Mouse (Mus musculus) ovary, adult 10 weeks (tissue): ENCODE measurements around the gene Eif4a1. TPM values are rescaled to one million over a fixed set of nuclear protein-coding genes. Genes with fewer than 3 reads are reported as not detected.

Experiments
- polyA plus RNA-seq: library from polyadenylated mRNA; stranded (reverse); fragments of 350-450 nt; fragmentation: Illumina TruSeq; extraction: RNeasy Lipid Tissue Mini Kit (QIAGEN cat#74804); gene quantifications from one replicate; pipeline ENCODE4 v1.2.3, GENCODE M21; 2014

Eif4a1 gene
- polyA plus RNA-seq, result 723 TPM

DNA sequence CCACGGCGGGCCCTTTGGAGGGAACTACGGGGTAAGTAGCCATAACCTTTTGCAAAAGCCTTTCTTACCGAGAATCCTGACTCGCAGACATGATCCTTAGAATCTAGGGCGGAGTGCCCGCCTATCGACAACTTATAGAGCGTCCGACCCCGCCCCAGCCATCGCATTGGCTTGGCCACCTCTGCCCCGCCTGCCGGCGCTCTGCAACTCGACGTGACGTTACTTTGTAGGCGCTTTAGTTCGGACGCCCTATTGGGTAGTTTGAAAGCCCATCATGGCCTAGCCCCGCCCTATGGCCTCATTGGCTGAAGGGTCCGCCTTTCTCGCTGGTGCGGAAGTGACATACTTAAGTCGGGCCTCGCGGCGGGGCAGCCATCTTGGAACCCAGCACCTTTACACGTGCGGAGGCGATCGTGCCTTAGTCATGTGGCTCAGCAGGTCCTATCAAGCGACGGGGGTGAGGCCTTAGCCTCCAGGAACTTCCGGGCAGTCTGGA is at the start of gene Eif4a1:
Eif4a1 (minus strand) TSS at position 213 of the 496 bp plus-strand sequence.

DNA sequence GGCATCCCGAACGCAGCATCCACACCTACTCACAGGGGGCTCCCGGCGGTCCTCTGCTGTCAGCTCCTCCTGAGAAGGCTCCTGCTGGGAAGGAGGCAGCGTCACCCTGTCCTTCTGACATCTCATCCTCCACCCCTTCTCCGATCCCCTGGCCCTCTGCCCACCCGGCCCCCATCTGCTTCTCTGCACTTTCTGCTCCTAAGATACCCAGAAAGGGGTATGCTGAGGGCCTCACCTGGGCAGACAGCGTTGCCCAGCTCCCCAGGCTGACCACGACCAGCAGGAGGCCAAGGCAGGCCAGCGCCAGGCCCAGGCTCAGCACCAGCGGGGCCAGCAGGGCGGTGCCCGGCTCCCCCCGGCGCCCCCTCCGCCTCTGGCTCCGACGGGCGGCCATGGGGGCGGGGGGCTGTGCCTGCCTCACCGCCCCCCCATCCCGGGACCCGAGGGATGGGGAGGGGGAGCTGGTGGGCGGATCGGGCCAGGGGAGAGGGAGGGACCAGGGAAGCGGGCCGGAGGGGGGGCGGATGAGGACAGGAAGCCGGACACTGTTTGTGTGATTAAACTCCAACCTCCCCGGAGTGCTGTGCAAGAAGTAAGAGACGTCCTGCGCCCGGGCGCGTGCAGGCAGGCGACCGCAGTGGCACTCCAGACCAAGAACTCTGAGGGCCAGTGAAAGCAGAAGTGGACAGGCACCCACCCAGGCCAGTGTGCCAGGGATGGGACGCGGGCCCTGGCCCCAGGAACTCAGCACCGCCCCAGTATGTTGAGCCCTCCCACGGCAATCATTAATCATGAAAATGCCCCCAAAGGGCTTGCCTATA is 23.3 kb upstream of the Eif4a1 start, which contains the start of the genes Tnfsf12 and Tnfsfm13:
Tnfsf12 (minus strand) TSS at position 489 of the 821 bp plus-strand sequence.
Tnfsfm13 (minus strand) TSS at position 738 of the 821 bp plus-strand sequence.

DNA sequence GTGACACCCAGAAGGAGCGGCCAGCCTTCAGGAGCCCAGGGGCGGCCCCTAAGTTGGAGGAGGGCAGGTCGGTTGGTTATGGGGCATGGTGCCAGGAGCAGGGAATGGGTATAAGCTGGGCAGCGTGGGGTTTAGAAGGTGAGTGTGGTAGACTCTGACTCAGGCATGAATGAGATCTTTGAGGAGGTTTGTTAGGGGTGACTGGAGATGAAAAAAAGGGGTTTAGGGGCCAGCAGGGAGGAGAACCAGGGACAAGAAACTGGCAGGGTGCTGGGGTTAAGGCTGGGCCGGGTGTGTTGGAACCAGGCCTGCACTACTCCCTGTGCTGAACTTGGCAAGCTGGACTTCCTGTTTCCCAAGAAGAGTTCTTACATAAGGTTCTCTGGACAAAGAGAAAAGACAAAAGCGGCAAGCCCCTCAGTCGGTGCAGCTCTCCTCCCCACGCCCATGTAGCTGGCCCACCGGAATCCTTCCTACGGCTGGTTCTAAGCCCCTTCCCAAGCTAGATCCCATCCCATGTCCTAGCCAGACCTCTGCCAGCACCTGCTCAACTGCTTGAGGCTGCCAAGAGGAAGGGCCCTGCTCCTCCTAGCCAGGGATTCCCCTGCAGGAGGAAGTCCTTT is 13.4 kb upstream of the Eif4a1 start, which contains the start of gene Tnfsf13:
Tnfsf13 (minus strand) TSS at position 259 of the 623 bp plus-strand sequence.

DNA sequence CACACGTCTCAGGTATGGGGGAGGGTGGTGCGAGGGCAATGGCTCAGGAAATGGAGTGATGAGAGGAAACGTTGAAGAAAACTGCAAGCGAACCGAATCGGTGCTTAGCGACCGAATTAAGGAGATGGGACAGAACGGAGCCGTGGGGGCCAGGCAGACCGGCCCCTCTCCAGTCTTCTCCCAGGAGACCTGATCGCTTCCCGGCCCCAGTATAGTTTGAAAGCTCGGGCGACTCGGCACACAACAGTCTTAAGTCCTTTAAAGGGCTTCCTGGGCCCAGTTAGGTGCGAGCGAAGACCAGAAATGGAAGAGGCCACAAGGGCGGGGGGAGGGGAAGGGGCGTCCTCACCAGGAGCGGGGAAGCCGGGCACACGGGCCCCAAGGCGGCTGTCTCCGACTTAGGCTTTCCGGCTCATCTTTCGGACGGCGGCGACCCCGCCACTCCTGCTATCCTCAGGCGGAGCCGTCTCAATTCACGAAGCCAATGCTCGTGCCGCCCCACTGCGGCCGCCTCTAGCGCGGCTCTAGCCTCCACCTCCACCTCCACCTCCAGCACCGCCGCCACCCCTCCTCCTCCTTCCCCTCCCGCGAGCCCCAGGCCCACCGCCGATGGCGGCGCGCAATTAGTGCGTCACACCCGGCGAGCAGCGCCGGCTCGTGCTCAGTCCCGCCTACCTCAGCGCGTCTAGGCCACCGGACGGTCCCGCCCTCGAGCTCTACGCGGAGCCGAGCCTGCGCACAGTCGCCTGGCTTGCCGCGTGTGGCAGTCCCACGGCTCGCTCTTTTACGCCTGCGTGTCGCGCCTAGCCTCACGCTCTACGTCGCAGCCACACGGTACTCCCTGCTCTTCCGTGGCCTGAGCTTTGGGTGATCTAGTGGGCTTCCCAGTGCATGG is 9.3 kb upstream of the Eif4a1 start, which contains the start of gene Senp3:
Senp3 (minus strand) TSS at position 771 of the 895 bp plus-strand sequence.

DNA sequence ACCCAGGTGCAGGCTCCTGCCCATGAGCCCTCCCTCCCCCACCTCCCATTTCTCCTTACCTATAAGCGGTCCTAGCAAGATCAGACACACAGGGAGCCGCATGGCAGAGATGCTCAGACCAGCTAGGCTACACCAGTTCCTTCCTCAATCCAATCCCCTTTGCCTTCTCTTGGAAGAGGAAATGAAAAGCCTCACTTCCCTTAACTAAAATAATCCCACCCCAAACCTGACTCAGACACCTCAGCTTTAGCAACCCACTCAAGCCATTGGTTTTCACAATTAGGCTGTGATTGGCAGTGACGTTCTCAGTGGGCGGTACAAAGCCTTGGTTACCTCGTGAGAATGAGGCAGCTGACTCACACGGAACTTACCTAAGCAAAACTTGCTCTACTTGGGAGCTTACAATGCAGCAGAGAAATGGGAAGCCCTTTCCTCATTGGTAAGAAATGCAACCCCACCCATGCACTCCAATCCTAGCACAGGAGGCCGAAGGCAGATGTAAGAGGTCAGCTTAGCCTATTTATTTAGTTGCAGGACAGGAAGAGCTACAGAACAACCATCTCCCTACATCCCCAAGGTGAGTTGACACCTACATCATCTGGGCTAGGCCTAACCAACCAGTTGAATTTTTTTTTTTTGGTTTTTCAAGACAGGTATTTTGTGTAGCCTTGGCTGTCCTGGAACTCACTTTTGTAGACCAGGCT is 6.1 kb downstream of the Eif4a1 start, which contains the start of gene Cd68:
Cd68 (minus strand) TSS at position 193 of the 704 bp plus-strand sequence.

DNA sequence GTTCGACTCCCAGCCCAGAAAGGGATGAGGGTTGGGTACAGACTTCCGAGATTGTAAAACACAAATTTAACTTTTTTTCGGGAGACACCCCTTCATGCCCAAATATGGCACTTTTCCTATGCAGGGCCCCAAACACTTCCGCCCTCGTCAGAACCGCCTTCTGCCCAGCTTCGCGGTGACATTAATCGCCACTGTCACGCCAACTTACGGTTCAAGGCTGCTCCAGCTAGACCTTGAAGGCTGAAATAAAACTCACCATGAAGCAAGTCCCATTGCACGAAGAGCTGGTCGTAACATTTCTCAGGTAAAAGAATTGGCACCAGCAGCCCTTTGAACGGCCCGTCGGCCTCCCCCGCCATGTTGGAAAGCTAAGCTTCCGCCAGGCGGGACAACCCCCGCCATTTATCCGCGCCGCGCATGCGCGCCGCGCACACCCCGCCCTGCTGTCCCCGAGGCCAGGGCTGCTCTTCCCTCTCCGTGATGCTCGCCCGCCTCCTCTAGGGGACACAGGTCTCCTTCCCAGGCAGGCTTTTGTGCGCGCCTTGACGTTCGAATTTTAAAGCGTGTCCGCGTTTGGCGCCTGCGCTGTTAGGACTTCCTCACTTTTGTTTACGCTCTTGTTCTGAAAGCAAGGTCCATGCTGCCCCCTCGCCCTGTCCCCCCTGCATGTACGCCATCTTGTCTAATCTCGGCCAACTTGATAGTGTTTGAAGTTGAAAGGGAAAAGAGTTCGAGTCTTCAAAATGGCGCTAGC is 9.8 kb downstream of the Eif4a1 start, which contains the start of gene Mpdu1:
Mpdu1 (minus strand) TSS at position 430 of the 754 bp plus-strand sequence.

DNA sequence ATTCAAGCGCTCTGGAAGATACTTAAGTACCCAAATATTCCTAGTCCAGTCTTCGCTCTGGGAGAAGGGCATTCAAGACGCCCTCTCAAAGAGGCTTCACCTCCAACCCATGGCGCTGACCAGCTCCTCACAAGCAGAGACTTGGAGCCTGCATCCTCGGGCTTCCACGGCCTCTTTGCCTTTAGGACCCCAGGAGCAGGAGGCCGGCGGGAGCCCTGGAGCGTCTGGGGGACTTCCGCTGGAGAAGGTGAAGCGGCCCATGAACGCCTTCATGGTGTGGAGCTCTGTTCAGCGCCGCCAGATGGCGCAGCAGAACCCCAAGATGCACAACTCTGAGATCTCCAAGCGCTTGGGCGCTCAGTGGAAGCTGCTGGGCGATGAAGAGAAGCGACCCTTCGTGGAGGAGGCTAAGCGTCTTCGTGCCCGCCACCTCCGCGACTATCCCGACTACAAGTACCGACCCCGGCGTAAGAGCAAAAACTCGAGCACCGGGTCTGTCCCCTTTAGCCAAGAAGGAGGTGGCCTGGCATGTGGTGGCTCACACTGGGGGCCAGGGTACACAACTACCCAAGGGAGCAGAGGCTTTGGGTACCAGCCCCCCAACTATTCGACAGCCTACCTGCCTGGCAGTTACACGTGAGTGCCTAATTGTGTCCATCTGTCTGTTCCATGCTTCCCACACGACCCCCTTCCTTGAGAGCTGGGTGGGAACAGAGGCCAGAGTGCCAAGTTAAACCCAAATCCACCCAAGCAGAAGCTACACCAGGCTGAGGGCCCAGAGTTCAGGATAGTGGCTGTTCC is 16.8 kb downstream of the Eif4a1 start, which contains the start of gene Sox15:
Sox15 (plus strand) TSS at position 51 of the 801 bp plus-strand sequence.

DNA sequence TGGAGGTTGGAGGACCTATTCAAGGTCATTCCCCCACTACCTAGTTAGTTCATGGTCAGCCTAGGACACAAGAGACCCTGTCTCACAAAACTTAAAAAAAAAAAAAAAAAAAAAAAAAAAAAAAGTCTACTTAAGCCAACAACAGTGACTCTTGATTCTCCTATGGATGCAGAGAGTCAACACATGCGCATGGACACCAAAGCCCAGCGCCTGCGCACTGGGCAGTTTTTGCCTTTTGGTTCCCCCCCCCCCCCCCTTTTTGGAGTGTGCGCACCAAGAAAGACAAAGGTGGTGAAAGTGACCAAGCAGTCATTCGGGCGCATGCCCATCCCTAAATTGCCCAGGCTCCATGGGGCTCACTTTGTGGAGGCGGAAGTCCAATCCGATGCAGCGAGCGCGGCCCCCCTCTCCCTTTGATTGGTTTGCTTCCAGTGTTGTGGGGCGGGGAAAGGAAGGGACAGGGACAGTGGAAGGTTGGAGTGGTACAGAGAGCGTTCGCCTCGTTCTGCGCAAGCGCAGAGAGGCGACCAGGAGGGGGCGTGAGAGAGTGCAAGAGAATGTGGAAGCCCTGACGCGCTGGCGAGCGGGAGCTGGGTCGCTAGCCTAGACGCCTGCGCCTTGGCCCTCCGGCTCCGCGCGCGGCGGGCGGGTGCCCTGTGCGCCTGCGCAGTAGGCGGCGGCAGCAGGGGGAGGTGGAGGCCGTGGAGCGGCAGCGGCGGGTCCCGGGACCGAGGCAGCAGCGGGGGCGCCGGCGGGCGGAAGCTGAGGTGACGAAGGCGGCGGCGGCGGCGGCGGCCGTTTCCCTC is 39.7 kb downstream of the Eif4a1 start, which contains the start of gene Fxr2:
Fxr2 (plus strand) TSS at position 707 of the 806 bp plus-strand sequence.

DNA sequence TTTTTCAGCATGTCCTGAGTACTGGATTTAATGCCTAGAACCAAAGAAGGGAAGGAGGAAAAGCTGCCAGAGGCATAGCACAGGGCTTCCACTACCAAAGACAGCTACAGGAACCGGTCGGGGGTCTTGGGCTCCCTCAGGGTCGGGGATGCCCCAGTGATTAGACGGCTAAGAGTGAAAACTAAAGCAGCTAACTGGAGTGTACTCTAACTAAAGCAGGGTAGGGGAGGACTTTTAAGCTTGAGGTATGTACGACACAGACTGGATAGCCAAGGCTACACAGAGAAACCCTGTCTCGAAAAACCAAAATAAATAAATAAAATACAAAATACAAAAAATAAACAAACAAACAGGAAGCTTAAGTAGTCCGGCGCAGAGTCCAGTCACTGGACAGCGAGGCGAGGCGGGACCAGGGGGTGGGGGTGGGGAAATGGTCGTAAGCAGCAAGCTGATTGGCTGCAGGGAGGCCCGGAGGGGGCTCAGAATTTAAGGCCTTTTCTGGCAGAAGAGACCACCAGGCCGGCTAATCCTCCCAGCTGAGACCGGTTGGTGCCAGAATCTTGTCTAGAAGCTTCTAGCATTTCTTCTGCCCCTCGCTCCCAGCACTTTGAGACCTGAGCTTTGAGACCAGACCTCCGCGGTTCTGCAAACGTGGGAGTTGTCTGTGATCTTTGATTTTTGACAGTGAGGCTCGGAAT is 50.5 kb downstream of the Eif4a1 start, which contains the start of gene Sat2:
Sat2 (plus strand) TSS at position 454 of the 698 bp plus-strand sequence.

DNA sequence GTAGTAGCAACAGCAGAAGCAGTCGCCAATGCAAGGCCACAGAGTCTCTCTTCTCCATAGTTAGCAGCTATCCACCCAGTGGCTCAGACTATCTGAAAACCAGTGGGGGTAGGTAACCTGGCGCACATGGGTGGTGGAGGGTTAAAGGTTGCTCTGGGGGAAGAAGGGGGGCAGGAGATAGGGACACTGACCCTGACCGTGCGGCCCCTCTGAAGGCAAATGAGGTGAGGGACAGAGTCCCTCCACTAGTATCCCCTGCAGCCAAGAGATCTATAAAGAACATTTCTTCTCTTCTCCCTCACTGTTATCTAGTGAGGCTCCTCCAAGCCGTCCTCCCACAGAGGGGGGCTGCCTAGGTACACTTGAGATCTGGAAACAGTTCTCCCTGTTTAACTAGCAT is 54.4 kb downstream of the Eif4a1 start, which contains the start of gene Shbg:
Shbg (minus strand) TSS at position 101 of the 400 bp plus-strand sequence.

Other genes starting within 250 kb of the Eif4a1 start
- 0.48 TPM for gene Dnah2, start 123.3 kb downstream of the Eif4a1 start, polyA plus RNA-seq
- 1.6 TPM for gene Efnb3, start 112.2 kb downstream of the Eif4a1 start, polyA plus RNA-seq
- gene Wrap53, start 92.2 kb downstream of the Eif4a1 start, polyA plus RNA-seq, result 1.1 TPM
- gene Trp53, start 92.1 kb downstream of the Eif4a1 start, polyA plus RNA-seq, result 9.2 TPM
- gene Atp1b2, start 66.5 kb downstream of the Eif4a1 start, polyA plus RNA-seq, result 165 TPM
- 0.66 TPM for gene Shbg, start 54.5 kb downstream of the Eif4a1 start, polyA plus RNA-seq
- 4.7 TPM for gene Sat2, start 50.4 kb downstream of the Eif4a1 start, polyA plus RNA-seq
- gene Fxr2, start 39.4 kb downstream of the Eif4a1 start, polyA plus RNA-seq, result 11.1 TPM
- gene Sox15, start 17.1 kb downstream of the Eif4a1 start, polyA plus RNA-seq, result not detected
- gene Mpdu1, start 9.8 kb downstream of the Eif4a1 start, polyA plus RNA-seq, result 13.0 TPM
- gene Cd68, start 6.3 kb downstream of the Eif4a1 start, polyA plus RNA-seq, result 9.4 TPM
- gene Senp3, start 9.7 kb upstream of the Eif4a1 start, polyA plus RNA-seq, result 55.2 TPM
- 10.7 TPM for gene Tnfsf13, start 13.4 kb upstream of the Eif4a1 start, polyA plus RNA-seq
- gene Tnfsf12, start 23.4 kb upstream of the Eif4a1 start, polyA plus RNA-seq, result 4.0 TPM
- gene Tnfsfm13, start 23.7 kb upstream of the Eif4a1 start, polyA plus RNA-seq, result 2.3 TPM
- gene Polr2a, start 86.2 kb upstream of the Eif4a1 start, polyA plus RNA-seq, result 38.0 TPM
- 0.48 TPM for gene Slc35g3, start 89.5 kb upstream of the Eif4a1 start, polyA plus RNA-seq
- gene Zbtb4, start 93.5 kb upstream of the Eif4a1 start, polyA plus RNA-seq, result 26.4 TPM
- 3.4 TPM for gene Chrnb1, start 123.5 kb upstream of the Eif4a1 start, polyA plus RNA-seq
- 7.0 TPM for gene Fgf11, start 129.4 kb upstream of the Eif4a1 start, polyA plus RNA-seq
- 1.2 TPM for gene Tmem102, start 133.2 kb upstream of the Eif4a1 start, polyA plus RNA-seq
- not detected for gene Gm39566, start 142.9 kb upstream of the Eif4a1 start, polyA plus RNA-seq
- not detected for gene Spem2, start 146.0 kb upstream of the Eif4a1 start, polyA plus RNA-seq
- gene Spem1, start 149.8 kb upstream of the Eif4a1 start, polyA plus RNA-seq, result not detected
- gene Nlgn2, start 165.4 kb upstream of the Eif4a1 start, polyA plus RNA-seq, result 1.4 TPM
- 16.6 TPM for gene Tmem256, start 166.1 kb upstream of the Eif4a1 start, polyA plus RNA-seq
- 1.2 TPM for gene Plscr3, start 174.0 kb upstream of the Eif4a1 start, polyA plus RNA-seq
- gene Tnk1, start 186.3 kb upstream of the Eif4a1 start, polyA plus RNA-seq, result 0.26 TPM
- not detected for gene Tmem95, start 205.6 kb upstream of the Eif4a1 start, polyA plus RNA-seq
- 2.4 TPM for gene Kctd11, start 209.0 kb upstream of the Eif4a1 start, polyA plus RNA-seq
- not detected for gene Acap1, start 223.1 kb upstream of the Eif4a1 start, polyA plus RNA-seq
- 2.4 TPM for gene 2810408A11Rik, start 228.6 kb upstream of the Eif4a1 start, polyA plus RNA-seq
- gene Neurl4, start 228.6 kb upstream of the Eif4a1 start, polyA plus RNA-seq, result 4.1 TPM
- 21.7 TPM for gene Gps2, start 241.5 kb upstream of the Eif4a1 start, polyA plus RNA-seq
- 199 TPM for gene Eif5a, start 249.5 kb upstream of the Eif4a1 start, polyA plus RNA-seq